Mouse (Mus musculus): Measurements from ENCODE around the gene Olfr237-ps1.
A peak's percentile ranks its signal among the peaks of the same experiment; 100 is the strongest.
"Not testable (repeated sequence)": the region's sequence is repeated elsewhere in the genome, so short reads cannot be mapped to it uniquely, and the experiment has no call there.

Olfr237-ps1 gene

DNA sequence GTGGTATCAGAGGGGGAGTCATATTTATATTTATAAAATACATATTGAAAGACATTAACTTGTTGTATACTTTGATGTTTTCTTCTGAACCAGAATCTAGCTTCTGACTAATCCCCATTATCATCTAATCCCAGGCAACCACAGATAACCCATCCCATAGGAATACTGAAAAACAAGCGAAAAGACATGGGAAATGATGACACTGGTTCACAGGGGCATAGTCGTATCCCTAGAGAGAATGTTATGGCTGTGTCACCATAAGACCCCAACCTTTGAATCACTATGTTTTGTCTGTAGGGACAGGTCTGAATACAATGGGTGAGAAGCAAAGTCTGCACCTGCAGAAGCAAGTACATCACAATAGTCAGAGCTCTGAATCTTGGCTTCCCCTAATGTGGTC is at the start of gene Olfr237-ps1:
Gene Olfr237-ps1, plus strand, starts transcription at position 301 of the 400 bp plus-strand sequence.
- not testable (repeated sequence) for DNase-seq

DNA sequence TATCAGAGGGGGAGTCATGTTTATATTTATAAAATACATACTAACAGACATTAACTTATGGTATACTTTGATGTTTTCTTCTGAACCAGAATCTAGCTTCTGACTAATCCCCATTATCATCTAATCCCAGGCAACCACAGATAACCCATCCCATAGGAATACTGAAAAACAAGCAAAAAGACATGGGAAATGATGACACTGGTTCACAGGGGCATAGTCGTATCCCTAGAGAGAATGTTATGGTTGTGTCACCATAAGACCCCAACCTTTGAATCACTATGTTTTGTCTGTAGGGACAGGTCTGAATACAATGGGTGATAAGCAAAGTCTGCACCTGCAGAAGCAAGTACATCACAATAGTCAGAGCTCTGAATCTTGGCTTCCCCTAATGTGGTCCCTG is 40.3 kb upstream of the Olfr237-ps1 start, which contains the start of gene Olfr441:
Gene Olfr441, plus strand, starts transcription at position 301 of the 400 bp plus-strand sequence.
- not testable (repeated sequence) for DNase-seq

DNA sequence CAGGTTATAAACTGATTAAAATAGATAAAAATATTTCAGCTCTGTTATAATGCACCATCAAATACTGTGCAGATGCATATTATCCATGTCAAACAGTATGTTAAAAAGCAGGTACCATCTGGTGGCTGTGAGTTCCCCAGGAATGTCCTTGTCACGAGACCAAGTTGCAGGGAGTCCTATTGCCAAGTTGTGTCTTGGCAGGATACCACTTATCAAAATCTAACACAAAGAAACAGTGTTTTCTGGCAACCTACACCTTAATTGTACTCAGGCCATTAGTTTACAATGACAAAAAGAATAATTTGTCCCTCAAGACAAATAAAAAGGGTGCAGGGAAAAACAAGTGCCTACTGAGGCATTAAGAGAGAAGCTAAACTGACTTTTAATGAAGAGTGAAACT is 13.1 kb downstream of the Olfr237-ps1 start:
- DNase-seq: peak; percentile 42 to 61

DNA sequence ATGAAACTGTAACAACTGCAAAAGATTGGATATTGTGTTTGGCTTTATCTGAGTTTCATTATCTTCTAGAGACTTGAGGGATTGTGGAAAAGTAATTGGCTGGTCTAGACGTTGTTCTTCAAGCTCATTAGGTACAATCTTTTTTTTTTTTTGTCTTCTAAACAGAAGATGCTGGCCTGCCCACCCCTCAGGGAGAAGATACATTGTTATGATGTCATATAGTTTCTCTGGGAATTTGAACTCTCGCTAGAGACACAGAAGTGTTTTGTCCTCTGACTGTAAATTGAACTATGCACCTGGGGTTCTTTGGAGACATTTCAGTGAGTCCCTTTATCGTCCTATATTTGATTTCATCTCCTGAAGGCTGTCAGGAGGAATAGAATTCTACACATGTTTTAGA is 16.6 kb downstream of the Olfr237-ps1 start, which contains the start of gene Olfr437:
Gene Olfr437, plus strand, starts transcription at position 301 of the 400 bp plus-strand sequence.
- no peak for DNase-seq

DNA sequence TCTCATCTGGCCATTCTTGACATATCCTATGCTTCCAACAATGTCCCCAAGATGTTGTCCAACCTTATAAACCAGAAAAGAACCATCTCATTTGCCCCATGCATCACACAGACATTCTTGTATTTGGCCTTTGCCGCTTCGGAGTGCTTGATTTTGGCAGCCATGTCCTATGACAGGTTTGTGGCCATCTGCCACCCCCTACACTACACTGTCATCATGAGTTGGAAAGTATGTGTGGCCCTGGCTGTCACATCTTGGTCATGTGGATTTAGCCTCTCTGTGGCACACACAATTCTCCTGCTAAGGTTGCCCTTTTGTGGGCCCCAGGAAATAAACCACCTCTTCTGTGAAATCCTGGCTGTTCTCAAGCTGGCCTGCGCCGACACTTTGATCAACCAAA is 20.9 kb downstream of the Olfr237-ps1 start:
- DNase-seq: peak; percentile 60

DNA sequence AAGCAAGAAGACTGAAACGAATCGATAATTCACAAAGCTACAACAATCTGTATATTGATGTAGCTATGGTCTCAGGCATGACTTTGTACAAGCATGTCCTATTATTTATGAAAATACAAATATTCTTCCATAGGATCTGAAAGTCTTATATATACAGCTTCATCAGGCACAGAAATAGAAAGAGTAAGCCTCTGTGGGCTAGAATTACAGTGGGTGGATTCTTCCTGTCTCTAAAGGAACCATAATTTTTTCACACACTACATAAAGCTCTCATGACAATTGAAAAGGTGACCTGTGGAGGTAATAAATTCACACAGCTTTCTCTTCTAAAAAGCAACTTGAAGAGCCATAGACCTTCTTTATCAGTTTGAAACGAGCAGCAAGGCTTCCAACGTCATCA is 25.5 kb downstream of the Olfr237-ps1 start, which contains the start of gene Olfr13:
Gene Olfr13, plus strand, starts transcription at position 301 of the 400 bp plus-strand sequence.
- DNase-seq: no peak

DNA sequence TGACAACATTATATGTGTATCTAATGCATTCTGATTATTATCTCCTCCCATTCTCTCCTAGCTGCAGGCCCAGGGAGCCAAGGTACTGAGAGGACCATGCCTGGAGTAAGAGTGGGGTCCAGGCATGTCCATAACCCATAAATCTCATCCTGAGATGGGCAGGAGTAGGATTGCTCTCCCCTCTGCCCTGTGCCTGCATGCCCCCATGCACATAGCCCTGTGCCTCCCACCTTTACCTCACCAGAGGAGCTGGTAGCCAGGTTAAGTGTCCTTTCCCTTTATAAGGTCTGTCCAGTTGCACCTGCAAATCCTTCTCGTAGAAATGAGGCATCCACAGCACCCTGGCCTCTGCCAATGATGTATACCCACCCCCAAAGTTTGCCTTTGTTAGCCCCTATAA is 31.8 kb downstream of the Olfr237-ps1 start:
- DNase-seq: no peak

DNA sequence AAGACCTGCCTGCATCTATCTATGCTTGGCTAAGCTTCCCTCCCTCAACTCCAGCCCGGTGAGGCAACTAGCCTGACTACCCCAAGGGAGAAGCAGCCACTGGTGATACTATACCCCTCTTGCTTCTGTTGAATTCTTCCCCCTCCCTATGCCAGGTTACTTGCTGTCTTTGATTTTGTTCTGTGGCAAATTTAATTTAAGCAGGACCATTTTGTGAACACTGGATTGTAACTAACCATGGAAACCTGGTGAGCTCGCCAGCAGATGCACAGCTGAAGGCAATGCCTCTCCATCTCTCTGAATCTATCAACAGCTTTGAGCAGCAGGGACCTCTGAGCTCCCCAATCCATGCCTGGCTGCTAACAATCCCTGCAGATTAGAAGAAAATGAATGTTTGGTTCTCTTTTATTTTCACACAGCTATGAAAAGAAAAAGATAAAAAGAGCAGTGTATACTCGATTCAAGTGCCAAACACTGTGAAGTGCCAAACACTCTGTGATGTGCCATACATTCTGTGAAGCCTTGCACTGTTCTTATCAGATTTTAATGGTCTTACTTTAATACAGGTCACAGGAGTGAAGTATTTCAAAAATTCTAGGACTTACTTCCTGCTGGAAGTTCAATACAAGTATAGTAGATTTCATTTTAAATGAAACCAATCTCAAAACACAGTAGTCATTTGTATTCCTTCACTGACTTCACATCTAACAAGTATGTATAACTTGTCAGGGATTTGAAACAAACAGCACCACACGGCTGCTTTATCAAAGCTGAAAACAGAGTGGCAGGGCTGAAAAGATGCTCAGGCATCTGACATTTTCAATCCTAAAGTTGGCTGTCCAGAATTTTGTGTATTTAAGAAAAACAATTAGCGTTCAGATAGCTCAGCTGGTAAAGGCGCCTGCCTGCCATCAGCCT is 32.5 kb downstream of the Olfr237-ps1 start:
- no peak for DNase-seq

DNA sequence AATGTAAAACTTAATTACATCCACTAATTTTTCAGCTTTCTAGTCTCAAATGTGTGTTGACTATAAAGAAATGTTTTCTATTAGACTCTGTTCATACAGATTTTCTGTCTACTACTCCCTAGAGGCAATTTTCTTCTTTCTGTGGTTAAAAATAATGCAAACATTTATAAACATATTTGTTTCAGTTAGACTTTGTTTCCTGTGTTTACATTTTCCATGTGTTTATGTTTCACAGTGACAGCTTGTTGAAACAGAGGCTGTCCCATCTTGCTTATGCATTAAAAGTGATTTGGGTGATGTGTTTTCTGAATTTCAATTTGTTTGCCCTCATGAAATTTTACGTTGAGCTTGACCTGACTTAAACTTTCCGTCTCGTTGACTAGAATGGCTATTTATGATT is 44.6 kb downstream of the Olfr237-ps1 start:
- DNase-seq: no peak

DNA sequence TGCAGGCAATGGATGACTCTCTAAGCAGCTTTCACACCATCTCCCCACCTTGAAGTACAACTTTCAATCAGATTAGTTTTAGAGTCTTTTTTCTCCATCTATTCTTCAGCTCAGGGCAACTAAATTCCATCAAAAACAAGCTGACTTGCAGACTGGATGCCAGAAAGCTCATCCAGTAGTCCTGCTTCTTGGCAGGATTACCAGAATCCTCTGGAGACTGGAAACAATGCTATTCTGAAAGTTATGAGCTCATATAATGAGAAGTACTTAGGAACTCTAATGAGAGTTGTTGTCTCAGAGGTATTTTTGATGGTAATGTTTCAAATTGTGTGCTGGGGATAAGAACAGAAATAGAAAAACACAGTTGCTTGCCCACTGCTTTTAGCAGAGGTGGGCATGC is 50.4 kb downstream of the Olfr237-ps1 start, which contains the start of gene Olfr435:
Gene Olfr435, plus strand, starts transcription at position 366 of the 400 bp plus-strand sequence.
- DNase-seq: no peak

DNA sequence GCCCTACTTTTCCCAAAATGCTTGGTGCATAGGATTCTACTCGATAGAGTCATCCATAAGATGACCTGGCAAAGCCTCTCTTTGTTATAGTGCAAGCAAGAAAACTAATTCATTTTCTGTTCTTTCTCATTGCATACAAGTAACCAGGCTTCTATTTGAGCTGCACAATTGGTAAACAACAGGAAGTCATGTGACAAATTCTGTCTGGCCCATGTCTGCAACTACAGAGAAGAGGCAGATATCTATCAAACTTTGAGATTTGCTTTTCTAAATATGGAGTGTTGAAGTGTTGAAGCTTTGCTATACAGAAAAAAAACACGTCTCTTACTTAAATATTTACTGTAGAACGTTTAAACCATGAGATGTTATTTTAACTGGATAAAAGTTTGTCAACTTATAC is 51.7 kb downstream of the Olfr237-ps1 start:
- no peak for DNase-seq

DNA sequence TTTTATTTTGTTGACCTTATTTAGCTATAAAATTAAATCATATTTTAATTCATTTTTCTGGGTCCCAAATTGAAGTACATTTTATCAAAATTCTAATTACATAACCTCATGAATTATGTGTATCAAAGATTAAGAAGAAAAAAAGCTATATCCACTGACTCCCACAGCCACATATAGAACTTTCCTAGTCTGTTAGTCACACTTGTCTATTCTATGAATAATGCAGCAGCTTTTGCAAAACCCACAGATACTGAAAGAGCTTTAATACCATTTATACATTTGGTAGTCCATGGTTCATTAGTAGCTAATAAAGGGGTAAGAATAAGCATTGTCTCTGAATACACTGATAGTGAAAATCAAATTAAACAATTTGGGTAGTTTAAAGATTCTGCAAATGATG is 56.4 kb downstream of the Olfr237-ps1 start:
- no peak for DNase-seq

DNA sequence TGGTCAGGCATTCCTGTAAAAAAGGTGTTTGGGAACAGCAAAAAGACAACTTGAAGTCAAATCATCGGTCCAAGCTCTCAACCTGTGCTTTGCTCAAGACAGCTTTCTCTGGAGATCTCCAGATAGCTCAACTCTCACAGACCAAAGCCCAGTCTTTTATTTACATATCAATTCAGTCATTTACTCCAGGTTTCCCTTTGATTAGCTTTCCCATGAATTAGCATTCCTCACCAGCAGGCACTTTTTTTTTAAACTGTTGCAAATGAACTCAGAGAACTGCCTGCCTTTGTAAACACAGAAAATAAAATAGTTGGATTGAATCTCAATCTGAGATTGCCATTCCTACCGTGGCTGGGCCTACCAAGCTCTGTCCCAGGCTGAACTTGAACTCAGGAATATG is 59.0 kb downstream of the Olfr237-ps1 start:
- DNase-seq: no peak
